Mouse (Mus musculus) thymus, postnatal 0 days (tissue): ENCODE results near the gene Olfr64. TPM values are rescaled to one million over a fixed set of nuclear protein-coding genes. Genes with fewer than 3 reads are reported as not detected.

Source experiments
- polyA plus RNA-seq: library from polyadenylated mRNA; unstranded; fragments of >200 nt; fragmentation: Nextera tagmentation; extraction: Ambion mirVana; gene quantifications from 2 replicates; pipeline ENCODE4 v1.2.1, GENCODE M21; 2015

Gene Olfr64
- polyA plus RNA-seq, 1 experiment from 2014 or later = not detected

Other genes starting within 250 kb of the Olfr64 start
- not detected in 2 replicates for gene Olfr623, start 230.8 kb downstream of the Olfr64 start, polyA plus RNA-seq
- not detected in 2 replicates for gene Olfr624, start 223.3 kb downstream of the Olfr64 start, polyA plus RNA-seq
- not detected in 2 replicates for gene Olfr625-ps1, start 211.8 kb downstream of the Olfr64 start, polyA plus RNA-seq
- not detected in 2 replicates for gene Olfr243, start 179.8 kb downstream of the Olfr64 start, polyA plus RNA-seq
- gene Olfr628, start 164.1 kb downstream of the Olfr64 start, polyA plus RNA-seq = not detected in 2 replicates
- gene Olfr629, start 149.5 kb downstream of the Olfr64 start, polyA plus RNA-seq = not detected in 2 replicates
- not detected in 2 replicates for gene Olfr630, start 137.2 kb downstream of the Olfr64 start, polyA plus RNA-seq
- gene Olfr69, start 122.9 kb downstream of the Olfr64 start, polyA plus RNA-seq = not detected in 2 replicates
- gene Olfr68, start 114.8 kb downstream of the Olfr64 start, polyA plus RNA-seq = not detected in 2 replicates
- not detected in 2 replicates for gene Olfr67, start 102.7 kb downstream of the Olfr64 start, polyA plus RNA-seq
- 224 and 268 TPM in 2 replicates for gene Hbb-bt, start 80.5 kb downstream of the Olfr64 start, polyA plus RNA-seq
- gene Hbb-bs, start 66.4 kb downstream of the Olfr64 start, polyA plus RNA-seq = 1,063 and 1,204 TPM in 2 replicates
- not detected in 2 replicates for gene Hbb-bh2, start 54.0 kb downstream of the Olfr64 start, polyA plus RNA-seq
- gene Hbb-bh1, start 51.3 kb downstream of the Olfr64 start, polyA plus RNA-seq = 0.88 and 1.3 TPM in 2 replicates
- gene Hbb-y, start 41.3 kb downstream of the Olfr64 start, polyA plus RNA-seq = 2.1 and 2.6 TPM in 2 replicates
- not detected in 2 replicates for gene Olfr66, start 8.2 kb downstream of the Olfr64 start, polyA plus RNA-seq
- not detected in 2 replicates for gene Olfr65, start 9.0 kb upstream of the Olfr64 start, polyA plus RNA-seq
- not detected in 2 replicates for gene Olfr631, start 34.3 kb upstream of the Olfr64 start, polyA plus RNA-seq
- not detected in 2 replicates for gene Olfr632, start 39.9 kb upstream of the Olfr64 start, polyA plus RNA-seq
- gene Olfr633, start 50.0 kb upstream of the Olfr64 start, polyA plus RNA-seq = not detected in 2 replicates
- gene Olfr635, start 76.7 kb upstream of the Olfr64 start, polyA plus RNA-seq = not detected in 2 replicates
- not detected in 2 replicates for gene Olfr638, start 104.3 kb upstream of the Olfr64 start, polyA plus RNA-seq
- 0.01 and 0.03 TPM in 2 replicates for gene Olfr639, start 122.8 kb upstream of the Olfr64 start, polyA plus RNA-seq
- gene Olfr640, start 131.1 kb upstream of the Olfr64 start, polyA plus RNA-seq = not detected in 2 replicates
- not detected in 2 replicates for gene Olfr641, start 141.0 kb upstream of the Olfr64 start, polyA plus RNA-seq
- gene Olfr642, start 158.2 kb upstream of the Olfr64 start, polyA plus RNA-seq = not detected in 2 replicates
- not detected in 2 replicates for gene 4930516K23Rik, start 167.0 kb upstream of the Olfr64 start, polyA plus RNA-seq
- gene Olfr644, start 177.4 kb upstream of the Olfr64 start, polyA plus RNA-seq = not detected in 2 replicates
- gene Olfr645, start 191.0 kb upstream of the Olfr64 start, polyA plus RNA-seq = not detected in 2 replicates
- 0.10 TPM in 1 of 2 replicates, not detected in the other for gene Olfr646, start 210.4 kb upstream of the Olfr64 start, polyA plus RNA-seq
- gene Ubqln5, start 235.3 kb upstream of the Olfr64 start, polyA plus RNA-seq = not detected in 2 replicates
- not detected in 2 replicates for gene Olfr643, start 242.9 kb upstream of the Olfr64 start, polyA plus RNA-seq
- 0.10 TPM in 1 of 2 replicates, not detected in the other for gene Ubqln3, start 248.8 kb upstream of the Olfr64 start, polyA plus RNA-seq